Mouse (Mus musculus) hindbrain, embryonic 16.5 days (tissue): Measurements from ENCODE around the gene Dcaf4. TPM values are rescaled to one million over a fixed set of nuclear protein-coding genes. Genes with fewer than 3 reads are reported as not detected.

Source experiments
- ATAC-seq: fragments of 200-750 bp; cut with Nextera tagmentation; 2 replicates; pipeline ENCODE4 v1.8.0; 2017; ENCODE audit warnings: moderate TSS enrichment, moderate library complexity
- H3K27ac ChIP-seq: fragments of 300-500 bp; sonication (generic); 2 replicates; pipeline ENCODE4 v1.5.1; 2014; ENCODE audit warnings: low read depth, mild to moderate bottlenecking, control low read depth, low read length, moderate library complexity
- H3K27me3 ChIP-seq: fragments of 300-500 bp; sonication (generic); replicated peaks from 2 replicates; pipeline ENCODE4 v1.6.1; 2014; ENCODE audit warnings: low read length; ENCODE audit not compliant: control insufficient read depth, insufficient read depth
- H3K36me3 ChIP-seq: fragments of 300-500 bp; sonication (generic); 2 replicates; pipeline ENCODE4 v1.6.1; 2014; ENCODE audit warnings: mild to moderate bottlenecking, low read length, moderate library complexity, mixed read lengths; ENCODE audit not compliant: control insufficient read depth, insufficient read depth
- H3K4me1 ChIP-seq: fragments of 300-500 bp; sonication (generic); 2 replicates; pipeline ENCODE4 v1.6.1; 2014; ENCODE audit warnings: low read depth, low read length; ENCODE audit not compliant: control insufficient read depth, insufficient read depth
- H3K4me2 ChIP-seq: fragments of 300-500 bp; sonication (generic); 2 replicates; pipeline ENCODE4 v1.6.1; 2014; ENCODE audit warnings: mild to moderate bottlenecking, low read length, control low read depth, moderate library complexity
- H3K4me3 ChIP-seq: fragments of 300-500 bp; sonication (generic); 2 replicates; pipeline ENCODE4 v1.5.1; 2014; ENCODE audit warnings: mild to moderate bottlenecking, low read length, control low read depth, moderate library complexity
- H3K9ac ChIP-seq: fragments of 300-500 bp; sonication (generic); 2 replicates; pipeline ENCODE4 v1.6.1; 2014; ENCODE audit warnings: low read depth, mild to moderate bottlenecking, control low read depth, low read length, moderate library complexity
- H3K9me3 ChIP-seq: fragments of 300-500 bp; sonication (generic); 2 replicates; pipeline ENCODE4 v1.6.1; 2014; ENCODE audit warnings: mild to moderate bottlenecking, low read length, moderate library complexity; ENCODE audit not compliant: control insufficient read depth
- WGBS: fragments of 180-500 bp; shearing (Covaris S2); extraction: QIAGEN DNeasy Blood & Tissue Kit; methylation state at CpG from one replicate; pipeline ENCODE4 v1.1.7; 2014; 5-methylcytosine and 5-hydroxymethylcytosine counted together
- polyA plus RNA-seq: library from polyadenylated mRNA; unstranded; fragments of >200 nt; fragmentation: Nextera tagmentation; extraction: Ambion mirVana; gene quantifications from 2 replicates; pipeline ENCODE4 v1.2.1, GENCODE M21; 2015

The Dcaf4 gene
- polyA plus RNA-seq, 1 experiment from 2014 or later: 47.3 TPM

DNA sequence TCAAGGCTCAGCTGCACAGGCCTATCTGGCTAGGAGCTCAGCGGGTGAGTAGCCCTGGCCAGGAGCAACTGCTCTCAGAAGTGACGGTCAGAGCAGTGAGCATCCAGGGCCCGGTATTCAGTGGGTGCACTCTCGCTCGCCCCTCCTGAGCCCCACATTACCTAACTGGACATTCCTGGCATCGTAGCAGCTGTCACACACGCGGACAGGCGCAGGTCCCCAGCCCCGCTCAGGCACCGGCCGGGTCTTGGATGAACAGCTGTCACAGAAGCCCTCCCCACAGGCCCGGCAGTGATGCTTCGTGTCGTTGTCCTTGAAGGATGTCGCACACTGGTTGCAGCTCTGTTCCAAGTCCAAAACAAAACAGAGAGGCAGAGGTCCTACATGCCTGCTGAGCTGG is 31.0 kb downstream of the Dcaf4 start:
- ATAC-seq: no peak
- H3K27ac ChIP-seq: no peak overlapping the region
- H3K27me3 ChIP-seq: no peaks in the 10 kb centered on the region
- no peak overlapping the region for H3K4me3 ChIP-seq
- no peaks in the 10 kb centered on the region for H3K9me3 ChIP-seq
- peaks cover 46% of the 10 kb centered on the region for H3K36me3 ChIP-seq
- WGBS: 91% methylated on average over 16 of the region's 16 CpGs
- H3K9ac ChIP-seq: no peak overlapping the region
- H3K4me1 ChIP-seq: no peaks in the 10 kb centered on the region
- H3K4me2 ChIP-seq: no peak overlapping the region

DNA sequence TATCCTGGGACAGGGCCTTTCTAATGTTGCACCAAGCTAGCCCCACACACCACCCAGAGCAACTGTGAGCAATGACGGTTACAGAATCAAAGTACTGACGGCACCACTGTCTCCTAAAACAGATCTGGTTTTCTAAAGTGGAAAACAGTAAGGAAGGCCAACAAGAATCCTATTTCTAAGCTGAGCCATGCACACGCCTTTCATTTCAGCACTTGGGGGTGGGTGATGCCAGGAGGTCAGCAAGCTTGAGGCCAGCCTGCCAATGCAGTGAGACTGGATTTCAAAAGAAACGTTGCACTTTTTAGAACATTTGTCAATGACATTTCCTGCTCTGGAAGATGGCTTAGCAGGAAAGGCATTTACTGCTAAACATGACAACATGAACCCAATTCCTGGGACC is 33.5 kb downstream of the Dcaf4 start:
- ATAC-seq: no peak
- H3K4me2 ChIP-seq: no peak overlapping the region
- H3K9me3 ChIP-seq: no peaks in the 10 kb centered on the region
- H3K36me3 ChIP-seq: peaks cover 52% of the 10 kb centered on the region
- WGBS: 85% methylated on average over 4 of the region's 4 CpGs
- no peak overlapping the region for H3K27ac ChIP-seq
- H3K4me1 ChIP-seq: no peaks in the 10 kb centered on the region
- no peak overlapping the region for H3K4me3 ChIP-seq
- no peak overlapping the region for H3K9ac ChIP-seq
- no peaks in the 10 kb centered on the region for H3K27me3 ChIP-seq

DNA sequence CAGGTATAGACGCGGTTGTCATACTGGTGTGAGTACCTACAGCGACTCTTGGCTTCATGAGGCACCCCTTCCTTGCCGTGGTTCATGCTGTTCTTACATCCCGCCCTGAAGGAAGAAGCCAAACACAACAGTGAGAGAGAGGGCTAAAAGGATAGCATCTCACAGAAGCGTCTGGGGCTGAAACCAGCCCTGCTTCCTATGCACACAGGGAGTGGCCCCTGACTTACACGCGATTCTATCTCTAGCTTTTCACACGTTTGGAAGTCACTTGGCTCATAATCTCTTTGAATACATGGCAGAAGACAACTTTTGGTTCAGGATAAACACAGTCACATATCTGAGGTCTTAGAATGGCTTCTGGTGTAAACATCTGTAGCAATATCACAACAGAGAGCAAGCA is 35.3 kb downstream of the Dcaf4 start:
- H3K9me3 ChIP-seq: no peaks in the 10 kb centered on the region
- no peak overlapping the region for H3K4me3 ChIP-seq
- no peaks in the 10 kb centered on the region for H3K4me1 ChIP-seq
- no peak overlapping the region for H3K4me2 ChIP-seq
- H3K9ac ChIP-seq: no peak overlapping the region
- peaks cover 53% of the 10 kb centered on the region for H3K36me3 ChIP-seq
- H3K27ac ChIP-seq: no peak overlapping the region
- no peak for ATAC-seq
- H3K27me3 ChIP-seq: no peaks in the 10 kb centered on the region
- WGBS: 67% methylated on average over 9 of the region's 9 CpGs

DNA sequence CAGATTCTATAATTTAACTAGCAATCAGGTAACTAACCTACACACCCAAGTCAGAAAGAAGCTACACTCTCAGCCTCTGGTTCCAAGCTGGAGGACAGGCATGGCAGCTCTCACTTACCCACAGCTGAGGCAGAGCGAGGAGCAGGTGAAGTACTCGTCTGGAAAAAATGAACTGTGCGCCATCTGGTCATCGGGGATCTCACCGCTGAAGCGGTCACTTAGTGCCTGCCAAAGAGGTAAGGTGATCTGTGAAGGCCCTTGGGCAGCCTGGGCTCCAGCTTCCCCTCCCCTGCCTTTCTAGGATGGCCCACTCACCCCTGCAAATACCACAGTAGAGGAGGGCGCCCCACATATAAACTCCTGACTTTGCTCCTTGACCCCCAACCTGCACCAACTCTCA is 38.2 kb downstream of the Dcaf4 start:
- peaks cover 33% of the 10 kb centered on the region for H3K36me3 ChIP-seq
- 89% methylated on average over 7 of the region's 7 CpGs for WGBS
- no peaks in the 10 kb centered on the region for H3K4me1 ChIP-seq
- H3K9me3 ChIP-seq: no peaks in the 10 kb centered on the region
- no peaks in the 10 kb centered on the region for H3K27me3 ChIP-seq
- no peak overlapping the region for H3K4me3 ChIP-seq
- no peak overlapping the region for H3K27ac ChIP-seq
- no peak overlapping the region for H3K9ac ChIP-seq
- no peak for ATAC-seq
- no peak overlapping the region for H3K4me2 ChIP-seq

DNA sequence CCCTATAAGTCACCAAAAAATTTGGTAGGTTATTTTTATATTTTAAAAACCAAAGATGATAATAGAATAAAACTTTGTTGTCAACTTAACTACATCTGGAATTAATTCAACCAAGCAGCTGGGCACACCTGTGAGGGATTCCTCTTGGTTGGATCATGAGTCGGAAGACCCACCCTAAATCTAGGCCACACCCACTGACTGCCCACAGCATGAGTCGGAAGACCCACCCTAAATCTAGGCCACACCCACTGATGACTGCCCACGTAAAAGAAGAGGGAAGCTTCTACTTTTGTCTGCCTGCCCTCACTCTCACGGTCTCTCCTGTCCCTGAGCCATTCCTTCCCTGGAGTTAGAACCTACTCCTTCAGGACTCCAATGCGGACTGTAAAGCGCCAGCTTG is 39.9 kb downstream of the Dcaf4 start:
- no peak overlapping the region for H3K9ac ChIP-seq
- 75% methylated on average over 6 of the region's 6 CpGs for WGBS
- no peak overlapping the region for H3K4me2 ChIP-seq
- no peak for ATAC-seq
- H3K27me3 ChIP-seq: no peaks in the 10 kb centered on the region
- no peaks in the 10 kb centered on the region for H3K4me1 ChIP-seq
- H3K36me3 ChIP-seq: peaks cover 29% of the 10 kb centered on the region
- no peak overlapping the region for H3K27ac ChIP-seq
- H3K4me3 ChIP-seq: no peak overlapping the region
- no peaks in the 10 kb centered on the region for H3K9me3 ChIP-seq

DNA sequence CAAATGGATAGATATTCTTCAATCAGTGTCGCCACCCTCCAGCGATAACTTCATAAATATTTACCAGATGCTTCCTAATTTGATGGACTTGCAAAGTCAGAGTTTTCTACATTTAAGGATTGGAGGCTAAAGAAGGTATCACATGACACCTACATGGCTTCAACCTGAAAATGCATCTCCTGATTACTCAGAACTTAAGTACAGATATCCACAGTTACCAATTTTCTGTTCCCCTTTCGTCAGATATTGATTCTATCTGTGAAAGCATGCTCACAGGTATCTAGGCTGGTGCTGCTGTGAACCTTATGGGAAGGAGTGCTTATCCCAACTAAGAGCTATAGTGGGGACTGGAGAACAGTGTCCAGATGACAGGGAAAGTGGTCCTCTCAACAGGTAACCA is 42.3 kb downstream of the Dcaf4 start:
- H3K4me3 ChIP-seq: no peak overlapping the region
- H3K27ac ChIP-seq: no peak overlapping the region
- no peaks in the 10 kb centered on the region for H3K4me1 ChIP-seq
- WGBS: 83% methylated on average over 3 of the region's 3 CpGs
- no peak overlapping the region for H3K9ac ChIP-seq
- no peak overlapping the region for H3K4me2 ChIP-seq
- peaks cover 30% of the 10 kb centered on the region for H3K36me3 ChIP-seq
- H3K9me3 ChIP-seq: no peaks in the 10 kb centered on the region
- no peaks in the 10 kb centered on the region for H3K27me3 ChIP-seq
- ATAC-seq: no peak

DNA sequence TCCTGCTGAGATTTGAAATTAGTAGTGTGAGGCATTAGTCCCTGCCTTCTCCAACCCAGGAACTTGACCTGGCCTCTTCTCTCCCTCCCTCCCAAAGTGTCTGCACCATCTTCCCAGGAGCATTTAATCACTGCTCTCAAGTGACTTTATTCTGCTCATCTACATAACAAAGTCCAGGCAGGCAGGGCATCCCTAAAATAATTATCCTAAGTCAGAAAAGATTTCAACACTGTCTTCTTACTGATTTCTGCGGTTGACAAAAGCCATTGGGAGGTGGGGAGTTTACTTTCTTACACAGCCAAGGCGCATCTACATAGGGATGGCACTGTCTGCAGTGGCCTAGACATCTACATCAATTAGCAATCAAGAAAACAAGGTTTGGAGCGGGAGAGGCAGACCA is 49.6 kb downstream of the Dcaf4 start:
- Histone ChIP-seq H3K9me3 (no peaks in the 10 kb centered on the region), H3K4me2 (no peak overlapping the region), H3K27ac (no peak overlapping the region), H3K9ac (no peak overlapping the region), H3K27me3 (no peaks in the 10 kb centered on the region), H3K4me3 (no peak overlapping the region), H3K36me3 (peaks cover 33% of the 10 kb centered on the region), H3K4me1 (no peaks in the 10 kb centered on the region)
- WGBS: 71% methylated on average over 3 of the region's 3 CpGs
- ATAC-seq: no peak

DNA sequence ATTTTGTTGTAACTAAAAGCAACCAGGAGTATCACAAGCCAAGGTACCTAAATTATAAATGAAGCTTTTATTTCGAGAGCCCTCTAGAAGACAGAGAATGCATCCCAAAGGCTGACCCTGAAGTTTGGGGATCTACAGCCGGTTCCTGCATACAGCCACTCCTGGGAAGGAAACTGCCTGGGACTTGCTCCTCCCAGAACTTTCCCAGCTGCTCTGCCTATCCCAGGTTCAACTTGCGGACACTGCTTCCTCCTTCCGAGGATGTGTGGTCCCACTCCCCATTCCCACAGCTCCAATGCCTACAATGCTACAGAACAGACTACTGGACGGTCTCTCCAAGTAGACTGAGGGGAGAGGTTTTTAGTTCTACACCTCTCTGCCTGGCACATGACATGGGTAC is 52.5 kb downstream of the Dcaf4 start:
- Histone ChIP-seq H3K4me2 (no peak overlapping the region), H3K9me3 (no peaks in the 10 kb centered on the region), H3K4me1 (no peaks in the 10 kb centered on the region), H3K27me3 (no peaks in the 10 kb centered on the region), H3K9ac (no peak overlapping the region), H3K27ac (no peak overlapping the region), H3K36me3 (peaks cover 26% of the 10 kb centered on the region), H3K4me3 (no peak overlapping the region)
- WGBS: 88% methylated on average over 5 of the region's 5 CpGs
- no peak for ATAC-seq

DNA sequence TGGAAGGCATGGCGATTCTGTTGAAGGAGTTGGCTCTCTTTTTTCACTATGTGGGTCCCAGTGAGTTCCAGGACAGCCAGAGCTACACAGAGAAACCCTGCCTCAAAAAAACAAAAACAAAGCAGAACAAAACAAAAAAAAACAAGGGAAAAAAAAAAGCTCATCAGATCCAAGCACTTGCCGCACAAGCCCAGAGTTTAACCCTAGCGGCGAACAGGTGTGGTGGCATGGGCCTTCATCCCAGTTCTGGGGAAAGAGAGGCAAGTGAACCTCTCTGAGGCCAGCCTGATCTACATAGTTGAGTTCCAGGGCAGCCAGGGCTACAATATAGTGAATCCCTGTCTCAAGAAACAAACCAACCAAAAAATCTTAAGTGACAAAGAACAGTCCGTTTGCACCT is 57.2 kb downstream of the Dcaf4 start:
- Histone ChIP-seq H3K4me2 (no peak overlapping the region), H3K4me3 (no peak overlapping the region), H3K27me3 (no peaks in the 10 kb centered on the region), H3K36me3 (peaks cover 20% of the 10 kb centered on the region), H3K4me1 (peaks cover 4% of the 10 kb centered on the region), H3K27ac (no peak overlapping the region), H3K9me3 (no peaks in the 10 kb centered on the region), H3K9ac (no peak overlapping the region)
- ATAC-seq: no peak
- 94% methylated on average over 5 of the region's 5 CpGs for WGBS

DNA sequence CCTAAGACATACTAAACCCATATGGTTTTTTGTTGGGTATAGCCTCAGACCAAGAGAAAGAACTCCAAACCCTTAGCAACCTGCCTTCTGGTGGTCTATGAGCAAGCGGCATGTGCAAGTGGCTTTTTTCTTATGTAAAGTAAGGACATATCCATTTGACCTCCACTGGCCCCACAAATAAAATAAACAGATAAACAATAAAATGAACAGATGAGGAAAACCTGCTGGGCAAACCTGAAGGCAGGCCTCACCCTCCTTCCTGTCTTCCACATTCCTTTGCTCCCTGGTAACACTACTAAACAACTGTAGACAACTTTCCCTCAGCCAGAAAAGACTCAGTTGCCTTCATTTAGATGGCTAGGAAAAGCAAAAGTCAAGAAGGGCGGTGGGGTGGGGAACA is 58.1 kb downstream of the Dcaf4 start:
- Histone ChIP-seq H3K36me3 (peaks cover 20% of the 10 kb centered on the region), H3K27me3 (no peaks in the 10 kb centered on the region), H3K9me3 (no peaks in the 10 kb centered on the region), H3K4me1 (peaks cover 4% of the 10 kb centered on the region), H3K4me2 (no peak overlapping the region), H3K9ac (no peak overlapping the region), H3K27ac (no peak overlapping the region), H3K4me3 (no peak overlapping the region)
- ATAC-seq: no peak
- 82% methylated on average over 2 of the region's 2 CpGs for WGBS
